16 mouse cellular contexts compared by ENCODE assay signal in the genomic region with DNA sequence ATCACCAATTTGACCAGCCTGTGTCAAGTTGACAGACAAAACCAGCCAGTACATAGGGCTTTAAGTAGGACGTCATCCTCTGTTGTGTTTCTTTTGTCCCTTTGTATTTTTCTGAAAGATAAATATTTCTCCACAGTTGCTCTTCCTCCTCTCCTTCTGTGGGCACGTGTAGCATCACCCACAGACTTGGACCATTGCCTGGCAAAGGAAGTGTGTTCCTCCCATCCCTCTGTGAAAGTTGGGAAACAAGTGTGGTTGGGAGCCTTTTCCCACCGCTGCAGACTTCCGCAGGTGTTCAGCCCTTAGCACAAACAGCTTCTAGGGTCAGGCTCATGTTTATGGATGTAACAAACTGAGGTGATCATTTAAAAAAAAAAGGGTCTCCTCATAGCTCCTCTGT.
"Had no signal": no experiment of that assay in that cellular context is flagged by ENCODE, and none has a peak within 500 bp of the region (broad histone marks: within the 10 kb centered on the region; RNA-seq: fewer than 3 reads in every experiment).

No protein-coding gene starts in this region.

- H3K4me3 ChIP-seq: limb, embryonic 15.5 days; liver, embryonic 12.5 days; lung, embryonic 15.5 days; megakaryocyte, embryonic 14.5 days; neural tube, embryonic 15.5 days; stomach, embryonic 15.5 days had no signal

- DNase-seq: kidney, adult 11 months; kidney, adult 9 months; kidney, postnatal 36 days; lung, postnatal 14 days; spleen, adult 18-20 months; thymus, postnatal 36 days had no signal

- H3K4me2 ChIP-seq: limb, embryonic 15.5 days; liver, embryonic 12.5 days; lung, embryonic 15.5 days; midbrain, embryonic 11.5 days; neural tube, embryonic 15.5 days; stomach, embryonic 15.5 days had no signal

- H3K9me3 ChIP-seq: limb, embryonic 15.5 days; liver, embryonic 12.5 days; lung, embryonic 15.5 days; megakaryocyte, embryonic 14.5 days; neural tube, embryonic 15.5 days; stomach, embryonic 15.5 days had no signal

- H3K27me3 ChIP-seq: limb, embryonic 15.5 days; liver, embryonic 12.5 days; lung, embryonic 15.5 days; megakaryocyte, embryonic 14.5 days; neural tube, embryonic 15.5 days; stomach, embryonic 15.5 days had no signal

- H3K27ac ChIP-seq: hindbrain, postnatal 0 days; kidney, postnatal 0 days; limb, embryonic 15.5 days; liver, embryonic 12.5 days; lung, embryonic 15.5 days; macrophage; neural tube, embryonic 15.5 days; stomach, embryonic 15.5 days had no signal

- H3K4me1 ChIP-seq: limb, embryonic 15.5 days; liver, embryonic 12.5 days; neural tube, embryonic 15.5 days; stomach, embryonic 15.5 days had no signal

- H3K9ac ChIP-seq: limb, embryonic 15.5 days; liver, embryonic 12.5 days; lung, embryonic 15.5 days; neural tube, embryonic 15.5 days; stomach, embryonic 15.5 days had no signal

- H3K36me3 ChIP-seq: stomach, embryonic 15.5 days had no signal

- ATAC-seq: hindbrain, postnatal 0 days; liver, embryonic 12.5 days had no signal
